Mouse (Mus musculus): ENCODE measurements around the gene Nrn1. TPM values are rescaled to one million over a fixed set of nuclear protein-coding genes. Genes with fewer than 3 reads are reported as not detected.
A peak's percentile ranks its signal among the peaks of the same experiment; 100 is the strongest.

The Nrn1 gene
- polyA plus RNA-seq, 1 experiment = 5.1 TPM

- H3ac ChIP-seq (ENCODE audit: control insufficient read depth, insufficient read length) = no peak overlapping the region
- no peak overlapping the region for H3K4me3 ChIP-seq
- peaks cover 3% of the 10 kb centered on the region for H3K79me2 ChIP-seq (ENCODE audit: control insufficient read depth, insufficient read depth)
- H3K4me2 ChIP-seq (ENCODE audit: low read depth) = no peak overlapping the region
- H3K36me3 ChIP-seq (ENCODE audit: control insufficient read depth, insufficient read depth) = no peaks in the 10 kb centered on the region
- H3K27me3 ChIP-seq (ENCODE audit: control insufficient read depth, insufficient read depth, insufficient read length) = no peaks in the 10 kb centered on the region
- TF ChIP-seq SRF (IDR thresholded peaks at IDR 0.05; ENCODE audit: control insufficient read depth, insufficient read length, low read depth) = no peak
- TF ChIP-seq MYOG (IDR thresholded peaks at IDR 0.05; ENCODE audit: control insufficient read depth in 1 of 3, insufficient read depth in 1 of 3, insufficient read length in 2 of 3, low read depth in 2 of 3) = no peak
- no peak for TF ChIP-seq TCF3 (IDR thresholded peaks at IDR 0.05; ENCODE audit: insufficient read length, low read depth)
- TF ChIP-seq POLR2AphosphoS2 (IDR thresholded peaks at IDR 0.05; ENCODE audit: insufficient read length, low read depth) = no peak
- no peak for TF ChIP-seq MYOD1 (IDR thresholded peaks at IDR 0.05; ENCODE audit: control insufficient read depth in 1 of 3, insufficient read length in 2 of 3, low read depth in 2 of 3)
- TF ChIP-seq MAX (IDR thresholded peaks at IDR 0.05; ENCODE audit: low read depth) = no peak
- no peak for TF ChIP-seq REST (IDR thresholded peaks at IDR 0.05; ENCODE audit: insufficient read depth, insufficient read length)
- no peak for TF ChIP-seq USF1 (IDR thresholded peaks at IDR 0.05; ENCODE audit: low read depth)
- TF ChIP-seq CEBPB (IDR thresholded peaks at IDR 0.05; ENCODE audit: insufficient read depth, poor library complexity, severe bottlenecking) = no peak
These were observed 1.7 kb upstream of the Nrn1 start for GRCm38 (mm10) chr13:36736619-36736996.

- H3K79me2 ChIP-seq (ENCODE audit: control insufficient read depth, insufficient read depth) = peaks cover 3% of the 10 kb centered on the region
- TF ChIP-seq TCF3 (IDR thresholded peaks at IDR 0.05; ENCODE audit: insufficient read length, low read depth) = no peak
- TF ChIP-seq POLR2A (IDR thresholded peaks at IDR 0.05; ENCODE audit: insufficient read length, low read depth) = no peak
- TF ChIP-seq MYOG (IDR thresholded peaks at IDR 0.05; ENCODE audit: control insufficient read depth in 1 of 3, insufficient read depth in 1 of 3, insufficient read length in 2 of 3, low read depth in 2 of 3) = no peak
- TF ChIP-seq CEBPB (IDR thresholded peaks at IDR 0.05; ENCODE audit: insufficient read depth, poor library complexity, severe bottlenecking) = no peak
- no peak for TF ChIP-seq SRF (IDR thresholded peaks at IDR 0.05; ENCODE audit: control insufficient read depth, insufficient read length, low read depth)
- no peak for TF ChIP-seq MYOD1 (IDR thresholded peaks at IDR 0.05; ENCODE audit: control insufficient read depth in 1 of 3, insufficient read length in 2 of 3, low read depth in 2 of 3)
- TF ChIP-seq E2F4 (IDR thresholded peaks at IDR 0.05; ENCODE audit: insufficient read depth) = no peak
- TF ChIP-seq TCF12 (IDR thresholded peaks at IDR 0.05; ENCODE audit: insufficient read depth, poor library complexity, severe bottlenecking) = no peak
- TF ChIP-seq POLR2AphosphoS2 (IDR thresholded peaks at IDR 0.05; ENCODE audit: insufficient read length, low read depth) = no peak
- no peak overlapping the region for H3K4me3 ChIP-seq
- H3K27me3 ChIP-seq (ENCODE audit: control insufficient read depth, insufficient read depth, insufficient read length) = no peaks in the 10 kb centered on the region
- no peak overlapping the region for H3ac ChIP-seq (ENCODE audit: control insufficient read depth, insufficient read length)
- H3K36me3 ChIP-seq (ENCODE audit: control insufficient read depth, insufficient read depth) = no peaks in the 10 kb centered on the region
- H3K4me2 ChIP-seq (ENCODE audit: low read depth) = peak overlapping the region; percentile 52
These were observed 1.1 kb upstream of the Nrn1 start for GRCm38 (mm10) chr13:36735901-36736618.

DNA sequence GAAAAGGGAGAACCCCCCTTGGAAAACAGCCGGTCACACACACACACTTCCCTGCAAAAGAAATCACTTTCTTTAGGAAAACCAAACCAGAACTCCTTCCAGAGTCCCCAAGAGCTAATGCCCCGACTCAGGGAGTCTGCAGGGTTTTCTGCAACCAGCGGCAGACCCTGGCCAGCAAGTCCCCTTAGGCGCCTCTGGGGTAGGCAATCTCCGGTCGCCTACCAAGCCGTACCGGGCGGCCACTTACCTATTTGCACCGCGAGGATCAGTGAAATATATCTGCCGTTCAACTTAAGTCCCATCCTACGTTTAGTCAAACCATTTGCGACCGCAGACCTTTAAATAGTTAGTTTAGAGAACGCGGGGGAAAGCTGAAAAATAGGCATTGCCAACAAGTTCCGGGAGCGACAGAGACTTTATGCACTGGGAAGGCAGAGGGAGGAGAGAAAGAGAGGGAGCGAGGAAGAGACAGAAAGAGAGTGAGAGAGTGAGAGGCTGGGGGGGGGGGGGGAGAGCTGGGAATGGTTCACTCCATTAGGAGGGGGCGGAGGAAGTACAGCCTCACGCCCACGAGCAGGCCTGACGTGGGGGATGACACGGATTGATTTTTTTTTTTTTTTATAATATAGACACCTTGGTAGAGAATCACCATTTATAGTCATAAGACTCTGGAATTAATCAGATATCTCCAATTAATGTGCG is 791 bp downstream of the Nrn1 start:
- no peaks in the 10 kb centered on the region for H3K27me3 ChIP-seq (ENCODE audit: control insufficient read depth, insufficient read depth, insufficient read length)
- H3ac ChIP-seq (ENCODE audit: control insufficient read depth, insufficient read length) = no peak overlapping the region
- TF ChIP-seq USF1 (IDR thresholded peaks at IDR 0.05; ENCODE audit: low read depth) = no peak
- TF ChIP-seq POLR2A (IDR thresholded peaks at IDR 0.05; ENCODE audit: insufficient read length, low read depth) = no peak
- no peak for TF ChIP-seq E2F4 (IDR thresholded peaks at IDR 0.05; ENCODE audit: insufficient read depth)
- no peak for TF ChIP-seq SRF (IDR thresholded peaks at IDR 0.05; ENCODE audit: control insufficient read depth, insufficient read length, low read depth)
- TF ChIP-seq TCF3 (IDR thresholded peaks at IDR 0.05; ENCODE audit: insufficient read length, low read depth) = no peak
- H3K36me3 ChIP-seq (ENCODE audit: control insufficient read depth, insufficient read depth) = no peaks in the 10 kb centered on the region
- H3K4me3 ChIP-seq = peak overlapping the region; percentile 34
- H3K79me2 ChIP-seq (ENCODE audit: control insufficient read depth, insufficient read depth) = peaks cover 3% of the 10 kb centered on the region
- peak overlapping the region; percentile 93 for H3K4me2 ChIP-seq (ENCODE audit: low read depth)

GRCm38 (mm10) chr13:36733566-36733965 is 1.4 kb downstream of the Nrn1 start:
- H3K79me2 ChIP-seq (ENCODE audit: control insufficient read depth, insufficient read depth) = peaks cover 3% of the 10 kb centered on the region
- no peaks in the 10 kb centered on the region for H3K27me3 ChIP-seq (ENCODE audit: control insufficient read depth, insufficient read depth, insufficient read length)
- no peaks in the 10 kb centered on the region for H3K36me3 ChIP-seq (ENCODE audit: control insufficient read depth, insufficient read depth)
- H3K4me2 ChIP-seq (ENCODE audit: low read depth) = peak overlapping the region; percentile 93
- TF ChIP-seq CEBPB (IDR thresholded peaks at IDR 0.05; ENCODE audit: insufficient read depth, poor library complexity, severe bottlenecking) (no peak), MYOG (IDR thresholded peaks at IDR 0.05; ENCODE audit: control insufficient read depth in 1 of 3, insufficient read depth in 1 of 3, insufficient read length in 2 of 3, low read depth in 2 of 3) (no peak), POLR2A (IDR thresholded peaks at IDR 0.05; ENCODE audit: insufficient read length, low read depth) (no peak), MAX (IDR thresholded peaks at IDR 0.05; ENCODE audit: low read depth) (no peak)
- H3K4me3 ChIP-seq = peak overlapping the region; percentile 34
- no peak overlapping the region for H3ac ChIP-seq (ENCODE audit: control insufficient read depth, insufficient read length)

DNA sequence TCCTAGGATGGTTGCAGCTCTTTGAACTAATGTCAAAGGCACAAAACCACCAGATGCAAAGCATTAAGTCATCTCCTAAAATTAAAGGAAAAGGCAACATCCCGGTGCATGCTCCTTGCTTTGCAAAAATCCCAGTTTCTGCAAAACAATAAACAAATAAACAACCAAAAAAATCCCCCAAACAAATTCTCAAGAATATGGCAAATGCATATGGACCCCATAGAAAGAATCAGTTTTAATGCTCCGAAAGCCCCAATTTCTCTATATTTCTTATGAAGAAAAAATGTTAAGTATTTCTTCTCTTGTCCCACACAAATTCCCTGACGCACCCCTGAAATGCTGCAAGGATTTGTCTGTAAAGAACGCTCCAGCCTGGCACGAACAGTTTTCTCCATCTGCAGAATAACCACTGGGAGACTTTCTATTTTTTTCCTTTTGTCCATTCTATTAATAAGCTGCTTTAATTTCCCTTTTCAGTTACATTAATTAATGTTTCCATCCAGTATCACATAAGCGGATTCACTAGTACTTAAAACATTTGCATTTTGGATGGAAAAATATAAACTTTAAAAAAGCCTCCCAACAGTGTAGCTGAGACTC is 1.9 kb downstream of the Nrn1 start:
- Histone ChIP-seq H3ac (ENCODE audit: control insufficient read depth, insufficient read length) (no peak overlapping the region), H3K36me3 (ENCODE audit: control insufficient read depth, insufficient read depth) (no peaks in the 10 kb centered on the region), H3K4me3 (peak overlapping the region; percentile 34), H3K27me3 (ENCODE audit: control insufficient read depth, insufficient read depth, insufficient read length) (no peaks in the 10 kb centered on the region), H3K4me2 (ENCODE audit: low read depth) (peak overlapping the region; percentile 93), H3K79me2 (ENCODE audit: control insufficient read depth, insufficient read depth) (peaks cover 3% of the 10 kb centered on the region)
- TF ChIP-seq POLR2A (IDR thresholded peaks at IDR 0.05; ENCODE audit: insufficient read length, low read depth) (no peak), POLR2AphosphoS2 (IDR thresholded peaks at IDR 0.05; ENCODE audit: insufficient read length, low read depth) (no peak), MAX (IDR thresholded peaks at IDR 0.05; ENCODE audit: low read depth) (no peak), TCF3 (IDR thresholded peaks at IDR 0.05; ENCODE audit: insufficient read length, low read depth) (no peak), USF1 (IDR thresholded peaks at IDR 0.05; ENCODE audit: low read depth) (no peak), MYOD1 (IDR thresholded peaks at IDR 0.05; ENCODE audit: control insufficient read depth in 1 of 3, insufficient read length in 2 of 3, low read depth in 2 of 3) (no peak), MYOG (IDR thresholded peaks at IDR 0.05; ENCODE audit: control insufficient read depth in 1 of 3, insufficient read depth in 1 of 3, insufficient read length in 2 of 3, low read depth in 2 of 3) (no peak), E2F4 (IDR thresholded peaks at IDR 0.05; ENCODE audit: insufficient read depth) (no peak), SRF (IDR thresholded peaks at IDR 0.05; ENCODE audit: control insufficient read depth, insufficient read length, low read depth) (no peak), REST (IDR thresholded peaks at IDR 0.05; ENCODE audit: insufficient read depth, insufficient read length) (no peak), CEBPB (IDR thresholded peaks at IDR 0.05; ENCODE audit: insufficient read depth, poor library complexity, severe bottlenecking) (no peak), TCF12 (IDR thresholded peaks at IDR 0.05; ENCODE audit: insufficient read depth, poor library complexity, severe bottlenecking) (no peak)

Measured in myocyte (in vitro differentiated cells).